Mouse (Mus musculus) kidney, adult 18-20 months (tissue): ENCODE data around the gene Wfdc8.
A peak's percentile ranks its signal among the peaks of the same experiment; 100 is the strongest.
"Not testable (repeated sequence)": the region's sequence is repeated elsewhere in the genome, so short reads cannot be mapped to it uniquely, and the experiment has no call there.

ENCODE experiments used
- DNase-seq: peaks from one replicate; pipeline ENCODE4 v3.0.0; 2021

Wfdc8 gene

GRCm38 (mm10) chr2:164613471-164613870 is at the start of gene Wfdc8, which contains the start of gene Wfdc6b:
TSS of gene Wfdc8 (minus strand) at chr2:164613626.
TSS of gene Wfdc6b (plus strand) at chr2:164613522.
- DNase-seq = peak; percentile 35

GRCm38 (mm10) chr2:164656483-164656882 is 43.1 kb upstream of the Wfdc8 start, which contains the start of gene Wfdc9:
TSS of gene Wfdc9 (minus strand) at chr2:164656583.
- DNase-seq = no peak

GRCm38 (mm10) chr2:164655858-164656257 is 42.4 kb upstream of the Wfdc8 start, which contains the start of gene Wfdc10:
TSS of gene Wfdc10 (plus strand) at chr2:164656046.
- peak; percentile 58 for DNase-seq

GRCm38 (mm10) chr2:164641881-164642673 is 28.7 kb upstream of the Wfdc8 start:
- no peak for DNase-seq

- DNase-seq = peak; percentile 31
Measured at GRCm38 (mm10) chr2:164641129-164641528, 27.7 kb upstream of the Wfdc8 start.

GRCm38 (mm10) chr2:164638696-164639095 is 25.3 kb upstream of the Wfdc8 start, which contains the start of gene Wfdc16:
TSS of gene Wfdc16 (minus strand) at chr2:164638796.
- DNase-seq = no peak

- DNase-seq = no peak
Measured at GRCm38 (mm10) chr2:164635266-164635665, 21.8 kb upstream of the Wfdc8 start.

- DNase-seq = no peak
Measured at GRCm38 (mm10) chr2:164621775-164622174, 8.3 kb upstream of the Wfdc8 start.

- DNase-seq = no peak
Measured at GRCm38 (mm10) chr2:164619050-164619449, 5.6 kb upstream of the Wfdc8 start.

- no peak for DNase-seq
Measured at GRCm38 (mm10) chr2:164615386-164615785, 2.0 kb upstream of the Wfdc8 start.

- no peak for DNase-seq
Measured at GRCm38 (mm10) chr2:164608781-164609180, 4.6 kb downstream of the Wfdc8 start.

- DNase-seq = no peak
Measured at GRCm38 (mm10) chr2:164604411-164604810, 9.0 kb downstream of the Wfdc8 start.

- no peak for DNase-seq
Measured at GRCm38 (mm10) chr2:164603482-164603881, 9.9 kb downstream of the Wfdc8 start.

- no peak for DNase-seq
Measured at GRCm38 (mm10) chr2:164600179-164600578, 13.2 kb downstream of the Wfdc8 start.

GRCm38 (mm10) chr2:164593494-164593893 is 19.9 kb downstream of the Wfdc8 start, which contains the start of gene Eppin:
TSS of gene Eppin (minus strand) at chr2:164593594.
- no peak for DNase-seq

- DNase-seq = peak; percentile 18
Measured at GRCm38 (mm10) chr2:164592014-164592413, 21.4 kb downstream of the Wfdc8 start.

- not testable (repeated sequence) for DNase-seq
Measured at GRCm38 (mm10) chr2:164585025-164585725, 28.3 kb downstream of the Wfdc8 start, which contains the start of gene Wfdc6a. TSS of gene Wfdc6a (minus strand) at chr2:164585447.

- not testable (repeated sequence) for DNase-seq
Measured at GRCm38 (mm10) chr2:164573359-164573758, 40.1 kb downstream of the Wfdc8 start, which contains the start of gene Spint3. TSS of gene Spint3 (minus strand) at chr2:164573459.

GRCm38 (mm10) chr2:164567460-164567859 is 46.0 kb downstream of the Wfdc8 start:
- no peak for DNase-seq

- DNase-seq = no peak
Measured at GRCm38 (mm10) chr2:164566997-164567396, 46.4 kb downstream of the Wfdc8 start.

GRCm38 (mm10) chr2:164564346-164564745 is 49.1 kb downstream of the Wfdc8 start:
- DNase-seq = no peak

- DNase-seq = peak; percentile 67
Measured at GRCm38 (mm10) chr2:164563339-164564038, 49.9 kb downstream of the Wfdc8 start.
